Mouse (Mus musculus): ENCODE measurements around the gene P2ry14.

- TF ChIP-seq EP300 (IDR thresholded peaks at IDR 0.05; ENCODE audit: low read depth): no peak
- TF ChIP-seq CTCF (IDR thresholded peaks at IDR 0.05; ENCODE audit: low read depth): no peak
These were observed 86.7 kb downstream of the P2ry14 start for GRCm38 (mm10) chr3:59066558-59067294.

Data from liver, embryonic 14.5 days (tissue).